Mouse (Mus musculus): ENCODE measurements around the gene Dhrs7b. TPM values are rescaled to one million over a fixed set of nuclear protein-coding genes. Genes with fewer than 3 reads are reported as not detected.

Gene Dhrs7b
- polyA plus RNA-seq, 2 experiments: 9.2 to 22.3 TPM

GRCm38 (mm10) chr11:60903661-60904061 is 73.2 kb downstream of the Dhrs7b start:
- Histone ChIP-seq H3K27ac (no peak overlapping the region), H3K4me3 (ENCODE audit: insufficient read depth in 1 of 2, low read depth in 2 of 2, low read length in 2 of 2) (no peak overlapping the region), H3K27me3 (ENCODE audit: control insufficient read depth, insufficient read depth, low read length) (no peaks in the 10 kb centered on the region), H3K4me2 (ENCODE audit: low read depth) (no peak overlapping the region), H3K9ac (replicated peaks) (no peak overlapping the region), H3K36me3 (replicated peaks; ENCODE audit: control insufficient read depth, insufficient read depth, low read depth) (peaks cover 13% of the 10 kb centered on the region), H3K9me3 (ENCODE audit: control insufficient read depth, low read length) (no peaks in the 10 kb centered on the region), H3K4me1 (replicated peaks; ENCODE audit: control insufficient read depth in 2 of 2, insufficient read depth in 2 of 2, low read length in 1 of 2) (no peaks in the 10 kb centered on the region)
- 71% methylated on average over 6 of the region's 6 CpGs for WGBS (ENCODE audit: insufficient replicate concordance)
- ATAC-seq (ENCODE audit: insufficient read depth) (no peak), DNase-seq (ENCODE audit: low read depth in 3 of 3, low spot score in 3 of 3) (no peak)
- TF ChIP-seq EP300 (IDR thresholded peaks at IDR 0.05; ENCODE audit: low read depth) (no peak), CTCF (IDR thresholded peaks at IDR 0.05; ENCODE audit: low read depth) (no peak)

- no peak for TF ChIP-seq CTCF (IDR thresholded peaks at IDR 0.05; ENCODE audit: low read depth)
- no peak for TF ChIP-seq EP300 (IDR thresholded peaks at IDR 0.05; ENCODE audit: low read depth)
- ATAC-seq (ENCODE audit: insufficient read depth) (no peak), DNase-seq (ENCODE audit: low read depth in 3 of 3, low spot score in 3 of 3) (no peak)
- no peak overlapping the region for H3K4me2 ChIP-seq (ENCODE audit: low read depth)
- 71% methylated on average over 10 of the region's 10 CpGs for WGBS (ENCODE audit: insufficient replicate concordance)
- H3K4me1 ChIP-seq (replicated peaks; ENCODE audit: control insufficient read depth in 2 of 2, insufficient read depth in 2 of 2, low read length in 1 of 2): no peaks in the 10 kb centered on the region
- H3K4me3 ChIP-seq (ENCODE audit: insufficient read depth in 1 of 2, low read depth in 2 of 2, low read length in 2 of 2): no peak overlapping the region
- H3K9me3 ChIP-seq (ENCODE audit: control insufficient read depth, low read length): no peaks in the 10 kb centered on the region
- no peak overlapping the region for H3K27ac ChIP-seq
- H3K36me3 ChIP-seq (replicated peaks; ENCODE audit: control insufficient read depth, insufficient read depth, low read depth): peaks cover 13% of the 10 kb centered on the region
- H3K9ac ChIP-seq (replicated peaks): no peak overlapping the region
- H3K27me3 ChIP-seq (ENCODE audit: control insufficient read depth, insufficient read depth, low read length): no peaks in the 10 kb centered on the region
Observed at GRCm38 (mm10) chr11:60905407-60906120, 75.1 kb downstream of the Dhrs7b start.

- peaks cover 13% of the 10 kb centered on the region for H3K36me3 ChIP-seq (replicated peaks; ENCODE audit: control insufficient read depth, insufficient read depth, low read depth)
- H3K4me3 ChIP-seq (ENCODE audit: insufficient read depth in 1 of 2, low read depth in 2 of 2, low read length in 2 of 2): no peak overlapping the region
- H3K4me2 ChIP-seq (ENCODE audit: low read depth): no peak overlapping the region
- WGBS (ENCODE audit: insufficient replicate concordance): 81% methylated on average over 4 of the region's 4 CpGs
- TF ChIP-seq CTCF (IDR thresholded peaks at IDR 0.05; ENCODE audit: low read depth) (no peak), EP300 (IDR thresholded peaks at IDR 0.05; ENCODE audit: low read depth) (no peak)
- no peak overlapping the region for H3K27ac ChIP-seq
- ATAC-seq (ENCODE audit: insufficient read depth) (no peak), DNase-seq (ENCODE audit: low read depth in 3 of 3, low spot score in 3 of 3) (no peak)
- no peaks in the 10 kb centered on the region for H3K9me3 ChIP-seq (ENCODE audit: control insufficient read depth, low read length)
- no peaks in the 10 kb centered on the region for H3K27me3 ChIP-seq (ENCODE audit: control insufficient read depth, insufficient read depth, low read length)
- H3K9ac ChIP-seq (replicated peaks): no peak overlapping the region
- H3K4me1 ChIP-seq (replicated peaks; ENCODE audit: control insufficient read depth in 2 of 2, insufficient read depth in 2 of 2, low read length in 1 of 2): peaks cover 0 to 2% of the 10 kb centered on the region in 2 experiments; a peak in 1 of 4 replicates
Observed at GRCm38 (mm10) chr11:60906449-60906848, 76.0 kb downstream of the Dhrs7b start.

- WGBS (ENCODE audit: insufficient replicate concordance): 54% methylated on average over 3 of the region's 3 CpGs
- Histone ChIP-seq H3K27ac (no peak overlapping the region), H3K4me1 (replicated peaks; ENCODE audit: control insufficient read depth in 2 of 2, insufficient read depth in 2 of 2, low read length in 1 of 2) (peaks cover 10 to 13% of the 10 kb centered on the region in 2 experiments), H3K9me3 (ENCODE audit: control insufficient read depth, low read length) (no peaks in the 10 kb centered on the region), H3K36me3 (replicated peaks; ENCODE audit: control insufficient read depth, insufficient read depth, low read depth) (peaks cover 13% of the 10 kb centered on the region), H3K4me3 (ENCODE audit: insufficient read depth in 1 of 2, low read depth in 2 of 2, low read length in 2 of 2) (no peak overlapping the region), H3K4me2 (ENCODE audit: low read depth) (no peak overlapping the region), H3K9ac (replicated peaks) (no peak overlapping the region), H3K27me3 (ENCODE audit: control insufficient read depth, insufficient read depth, low read length) (no peaks in the 10 kb centered on the region)
- DNase-seq (ENCODE audit: low read depth in 3 of 3, low spot score in 3 of 3): no peak
- no peak for TF ChIP-seq EP300 (IDR thresholded peaks at IDR 0.05; ENCODE audit: low read depth)
- TF ChIP-seq CTCF (IDR thresholded peaks at IDR 0.05; ENCODE audit: low read depth): peak; percentile 31; the same call in 1 of the 2 replicates
- no peak for ATAC-seq (ENCODE audit: insufficient read depth)
Observed at GRCm38 (mm10) chr11:60908073-60908472, 77.6 kb downstream of the Dhrs7b start.

- Histone ChIP-seq H3K9me3 (ENCODE audit: control insufficient read depth, low read length) (no peaks in the 10 kb centered on the region), H3K27me3 (ENCODE audit: control insufficient read depth, insufficient read depth, low read length) (no peaks in the 10 kb centered on the region), H3K27ac (no peak overlapping the region), H3K4me1 (replicated peaks; ENCODE audit: control insufficient read depth in 2 of 2, insufficient read depth in 2 of 2, low read length in 1 of 2) (peaks cover 17 to 18% of the 10 kb centered on the region in 2 experiments), H3K9ac (replicated peaks) (no peak overlapping the region), H3K36me3 (replicated peaks; ENCODE audit: control insufficient read depth, insufficient read depth, low read depth) (peaks cover 10% of the 10 kb centered on the region), H3K4me3 (ENCODE audit: insufficient read depth in 1 of 2, low read depth in 2 of 2, low read length in 2 of 2) (no peak overlapping the region), H3K4me2 (ENCODE audit: low read depth) (no peak overlapping the region)
- DNase-seq (ENCODE audit: low read depth in 3 of 3, low spot score in 3 of 3) (no peak), ATAC-seq (ENCODE audit: insufficient read depth) (no peak)
- no peak for TF ChIP-seq EP300 (IDR thresholded peaks at IDR 0.05; ENCODE audit: low read depth)
- TF ChIP-seq CTCF (IDR thresholded peaks at IDR 0.05; ENCODE audit: low read depth): no peak
- 79% methylated on average over 1 of the region's 1 CpGs for WGBS (ENCODE audit: insufficient replicate concordance)
Observed at GRCm38 (mm10) chr11:60909626-60910025, 79.2 kb downstream of the Dhrs7b start.

Other genes with a start within 250 kb of the Dhrs7b start
- gene Llgl1, start 130.9 kb upstream of the Dhrs7b start, polyA plus RNA-seq (2012; rRNA removed): 12.4 and 13.2 TPM in 2 replicates
- gene Llgl1, start 130.9 kb upstream of the Dhrs7b start, polyA plus RNA-seq (2014; fragmentation: Nextera tagmentation; extraction: Ambion mirVana): 8.5 and 11.0 TPM in 2 replicates
- 19.4 and 35.3 TPM in 2 replicates for gene Flii, start 103.4 kb upstream of the Dhrs7b start, polyA plus RNA-seq (2012; rRNA removed)
- 22.5 and 25.7 TPM in 2 replicates for gene Flii, start 103.4 kb upstream of the Dhrs7b start, polyA plus RNA-seq (2014; fragmentation: Nextera tagmentation; extraction: Ambion mirVana)
- gene Mief2, start 102.2 kb upstream of the Dhrs7b start, polyA plus RNA-seq (2012; rRNA removed): 1.8 and 2.0 TPM in 2 replicates
- gene Mief2, start 102.2 kb upstream of the Dhrs7b start, polyA plus RNA-seq (2014; fragmentation: Nextera tagmentation; extraction: Ambion mirVana): 1.8 and 2.5 TPM in 2 replicates
- 3.7 and 4.4 TPM in 2 replicates for gene Top3a, start 53.3 kb upstream of the Dhrs7b start, polyA plus RNA-seq (2012; rRNA removed)
- gene Top3a, start 53.3 kb upstream of the Dhrs7b start, polyA plus RNA-seq (2014; fragmentation: Nextera tagmentation; extraction: Ambion mirVana): 5.0 and 5.6 TPM in 2 replicates
- gene Smcr8, start 53.1 kb upstream of the Dhrs7b start, polyA plus RNA-seq (2012; rRNA removed): 3.3 and 4.2 TPM in 2 replicates
- 3.0 and 3.6 TPM in 2 replicates for gene Smcr8, start 53.1 kb upstream of the Dhrs7b start, polyA plus RNA-seq (2014; fragmentation: Nextera tagmentation; extraction: Ambion mirVana)
- 22.7 and 26.9 TPM in 2 replicates for gene Shmt1, start 18.9 kb upstream of the Dhrs7b start, polyA plus RNA-seq (2012; rRNA removed)
- 34.2 and 41.8 TPM in 2 replicates for gene Shmt1, start 18.9 kb upstream of the Dhrs7b start, polyA plus RNA-seq (2014; fragmentation: Nextera tagmentation; extraction: Ambion mirVana)
- 30.9 and 35.7 TPM in 2 replicates for gene Tmem11, start 48.6 kb downstream of the Dhrs7b start, polyA plus RNA-seq (2012; rRNA removed)
- gene Tmem11, start 48.6 kb downstream of the Dhrs7b start, polyA plus RNA-seq (2014; fragmentation: Nextera tagmentation; extraction: Ambion mirVana): 25.1 and 27.5 TPM in 2 replicates
- gene Natd1, start 84.1 kb downstream of the Dhrs7b start, polyA plus RNA-seq (2012; rRNA removed): 10.7 and 14.0 TPM in 2 replicates
- 11.1 and 15.0 TPM in 2 replicates for gene Natd1, start 84.1 kb downstream of the Dhrs7b start, polyA plus RNA-seq (2014; fragmentation: Nextera tagmentation; extraction: Ambion mirVana)
- 37.0 and 44.7 TPM in 2 replicates for gene Map2k3, start 101.4 kb downstream of the Dhrs7b start, polyA plus RNA-seq (2012; rRNA removed)
- gene Map2k3, start 101.4 kb downstream of the Dhrs7b start, polyA plus RNA-seq (2014; fragmentation: Nextera tagmentation; extraction: Ambion mirVana): 100 and 124 TPM in 2 replicates
- gene Kcnj12, start 191.9 kb downstream of the Dhrs7b start, polyA plus RNA-seq (2012; rRNA removed): 0.06 and 0.10 TPM in 2 replicates
- not detected in 2 replicates for gene Kcnj12, start 191.9 kb downstream of the Dhrs7b start, polyA plus RNA-seq (2014; fragmentation: Nextera tagmentation; extraction: Ambion mirVana)